Mouse (Mus musculus) heart, adult 2 months (tissue): ENCODE measurements around the gene Vps8.

Source experiments
- CTCF ChIP-seq: fragments of 200-600 bp; IDR thresholded peaks from 2 replicates; pipeline ENCODE4 v1.8.1; 2022; ENCODE audit warnings: antibody characterized with exemption, mild to moderate bottlenecking, moderate library complexity
- EP300 ChIP-seq: fragments of 200-500 bp; IDR thresholded peaks from 2 replicates; pipeline ENCODE4 v1.6.1; 2011; ENCODE audit warnings: low read depth, low read length, control low read depth; ENCODE audit not compliant: insufficient read depth
- POLR2A ChIP-seq: fragments of 200-500 bp; IDR thresholded peaks from 2 replicates; pipeline ENCODE4 v1.6.1; 2011; ENCODE audit warnings: mild to moderate bottlenecking, low read depth, low read length, control low read depth; ENCODE audit not compliant: insufficient read depth

GRCm38 (mm10) chr16:21533503-21533902 lies 110.6 kb downstream of the Vps8 start:
- no peak for TF ChIP-seq CTCF
- TF ChIP-seq POLR2A, result no peak
- TF ChIP-seq EP300, result no peak
